ENCODE assay signal across 12 mouse cellular contexts in the genomic region with DNA sequence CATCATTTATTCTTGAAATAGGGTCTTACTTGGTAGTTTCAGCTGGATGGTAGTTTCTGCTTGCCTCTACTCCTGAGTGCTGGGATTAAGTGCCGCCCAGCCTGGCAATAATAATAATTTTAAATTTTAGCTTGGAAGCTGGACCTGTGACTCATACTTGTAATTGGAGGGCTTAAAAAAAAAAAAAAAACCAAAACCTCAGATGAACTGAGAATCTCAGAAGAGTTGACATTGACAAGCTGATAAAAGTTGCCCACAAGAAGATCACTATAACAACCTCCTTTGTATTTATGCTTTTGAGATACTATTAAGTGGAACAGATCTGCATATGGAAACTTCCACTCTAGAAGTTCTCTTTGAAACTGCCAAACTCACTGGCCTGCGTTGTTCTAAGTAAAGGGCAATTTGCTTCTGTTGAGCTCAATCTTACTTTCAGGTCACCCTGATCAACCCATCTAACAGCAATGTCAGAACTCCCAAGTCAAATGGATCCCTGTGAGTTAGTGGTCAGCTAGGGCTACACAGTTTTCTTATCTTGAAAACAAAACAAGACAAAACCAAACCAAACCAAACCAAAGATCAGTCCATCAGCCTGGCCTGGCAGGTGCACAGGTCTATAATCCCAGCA. TPM values are rescaled to one million over a fixed set of nuclear protein-coding genes. Genes with fewer than 3 reads are reported as not detected.
DNase-seq lines count a peak whose midpoint lies in the region; ATAC-seq and TF ChIP-seq lines count a peak whose summit lies in the region.
"Had no signal": no experiment of that assay in that cellular context is flagged by ENCODE, and none has a peak within 500 bp of the region (broad histone marks: within the 10 kb centered on the region; RNA-seq: fewer than 3 reads in every experiment).

No protein-coding gene starts in this region.

- no peak for ATAC-seq in forebrain, embryonic 12.5 days (ENCODE audit: low FRiP score)
- no peak for ATAC-seq in lung, embryonic 14.5 days (ENCODE audit: insufficient read depth)
- ATAC-seq in heart, embryonic 16.5 days (replicated peaks; ENCODE audit: extremely low read depth, insufficient read depth, low FRiP score) = no peak
- ATAC-seq: forebrain, embryonic 16.5 days had no signal

- H3K4me3 ChIP-seq in forebrain, embryonic 10.5 days = peak overlapping the region; percentile 98
- no peak overlapping the region for H3K4me3 ChIP-seq in forebrain, embryonic 12.5 days (replicated peaks)
- no peak overlapping the region for H3K4me3 ChIP-seq in lung, embryonic 14.5 days (ENCODE audit: low read depth, low read length)
- peak overlapping the region; percentile 11; the same call in 1 of the 2 replicates for H3K4me3 ChIP-seq in heart, embryonic 16.5 days (ENCODE audit: low read length)
- no peak overlapping the region for H3K4me3 ChIP-seq in thymus, adult 2 months (ENCODE audit: control insufficient read depth, insufficient read depth, low read length)

- H3K36me3 ChIP-seq in forebrain, embryonic 10.5 days (replicated peaks) = peaks cover 12% of the 10 kb centered on the region
- no peaks in the 10 kb centered on the region; the same call in 1 of the 2 replicates for H3K36me3 ChIP-seq in forebrain, embryonic 12.5 days (replicated peaks)
- H3K36me3 ChIP-seq in lung, embryonic 14.5 days (ENCODE audit: insufficient read depth) = peaks cover 3% of the 10 kb centered on the region; the same call in 1 of the 2 replicates
- H3K36me3 ChIP-seq in heart, embryonic 16.5 days (ENCODE audit: control insufficient read depth, insufficient read depth) = no peaks in the 10 kb centered on the region
- H3K36me3 ChIP-seq in thymus, adult 2 months (ENCODE audit: control insufficient read depth, insufficient read depth, low read length) = no peaks in the 10 kb centered on the region
- H3K36me3 ChIP-seq: limb, embryonic 12.5 days had no signal

- TF ChIP-seq CTCF in lung, embryonic 14.5 days (IDR thresholded peaks at IDR 0.05; ENCODE audit: low read depth) = no peak
- TF ChIP-seq CTCF in thymus, adult 2 months (IDR thresholded peaks at IDR 0.05; ENCODE audit: borderline replicate concordance, control insufficient read depth, extremely low read depth, insufficient read depth, low read length, poor library complexity) = no peak

- no peak for DNase-seq in forebrain, embryonic 10.5 days (ENCODE audit: extremely low spot score, low spot score)
- DNase-seq in lung, embryonic 14.5 days = no peak
- DNase-seq in lung, postnatal 14 days = no peak
- peak; percentile 12 for DNase-seq in naive thymus-derived CD4-positive, alpha-beta T cell, adult 2 months (ENCODE audit: low read depth)
- DNase-seq in thymus, adult 2 months = no peak
- DNase-seq in kidney, postnatal 14 days = no peak
- DNase-seq: kidney, postnatal 4 days; retina, postnatal 1 day had no signal

- no peaks in the 10 kb centered on the region for H3K27me3 ChIP-seq in forebrain, embryonic 10.5 days (ENCODE audit: poor library complexity, severe bottlenecking)
- no peaks in the 10 kb centered on the region for H3K27me3 ChIP-seq in forebrain, embryonic 12.5 days
- H3K27me3 ChIP-seq in lung, embryonic 14.5 days (ENCODE audit: insufficient read depth, low read length) = no peaks in the 10 kb centered on the region
- no peaks in the 10 kb centered on the region for H3K27me3 ChIP-seq in heart, embryonic 16.5 days (ENCODE audit: control insufficient read depth, insufficient read depth, low read length)
- H3K27me3 ChIP-seq in thymus, adult 2 months (ENCODE audit: control insufficient read depth, insufficient read depth, low read length) = no peaks in the 10 kb centered on the region
- H3K27me3 ChIP-seq: limb, embryonic 12.5 days had no signal

- no peak overlapping the region for H3K4me2 ChIP-seq in forebrain, embryonic 12.5 days
- H3K4me2 ChIP-seq in lung, embryonic 14.5 days = peak overlapping the region; percentile 77
- peak overlapping the region; percentile 74 for H3K4me2 ChIP-seq in heart, embryonic 16.5 days (ENCODE audit: low read depth, low read length)

- H3K27ac ChIP-seq in forebrain, embryonic 10.5 days = no peak overlapping the region
- H3K27ac ChIP-seq in forebrain, embryonic 12.5 days = no peak overlapping the region
- no peak overlapping the region for H3K27ac ChIP-seq in lung, embryonic 14.5 days (ENCODE audit: low read depth)
- peak overlapping the region; percentile 95 for H3K27ac ChIP-seq in heart, embryonic 16.5 days (ENCODE audit: low read length)
- no peak overlapping the region for H3K27ac ChIP-seq in thymus, adult 2 months (ENCODE audit: control insufficient read depth, insufficient read depth, low read length)

- no peak overlapping the region for H3K9ac ChIP-seq in forebrain, embryonic 12.5 days
- no peak overlapping the region for H3K9ac ChIP-seq in lung, embryonic 14.5 days
- peak overlapping the region; percentile 79; the same call in 1 of the 2 replicates for H3K9ac ChIP-seq in heart, embryonic 16.5 days (ENCODE audit: low read length)

- WGBS in forebrain, embryonic 10.5 days = 91% methylated on average over 2 of the region's 2 CpGs
- 80% methylated on average over 2 of the region's 2 CpGs for WGBS in forebrain, embryonic 12.5 days
- 79% methylated on average over 2 of the region's 2 CpGs for WGBS in lung, embryonic 14.5 days
- WGBS in heart, embryonic 16.5 days = 69% methylated on average over 2 of the region's 2 CpGs
- WGBS in thymus, adult 2 months = 86% methylated on average over 2 of the region's 2 CpGs

- H3K9me3 ChIP-seq in forebrain, embryonic 10.5 days = no peaks in the 10 kb centered on the region
- no peaks in the 10 kb centered on the region for H3K9me3 ChIP-seq in forebrain, embryonic 12.5 days
- no peaks in the 10 kb centered on the region for H3K9me3 ChIP-seq in lung, embryonic 14.5 days (ENCODE audit: low read depth, low read length)
- H3K9me3 ChIP-seq in heart, embryonic 16.5 days (replicated peaks; ENCODE audit: control insufficient read depth, low read length) = no peaks in the 10 kb centered on the region
- H3K9me3 ChIP-seq: limb, embryonic 12.5 days had no signal

- H3K4me1 ChIP-seq in forebrain, embryonic 10.5 days = peaks cover 32% of the 10 kb centered on the region
- peaks cover 26% of the 10 kb centered on the region for H3K4me1 ChIP-seq in forebrain, embryonic 12.5 days
- peaks cover 5% of the 10 kb centered on the region; the same call in 1 of the 2 replicates for H3K4me1 ChIP-seq in lung, embryonic 14.5 days (ENCODE audit: insufficient read depth)
- peaks cover 25% of the 10 kb centered on the region for H3K4me1 ChIP-seq in heart, embryonic 16.5 days (ENCODE audit: control insufficient read depth, insufficient read depth, low read length)
- peaks cover 8% of the 10 kb centered on the region for H3K4me1 ChIP-seq in thymus, adult 2 months (replicated peaks; ENCODE audit: control insufficient read depth, insufficient read depth, low read length)

- TF ChIP-seq POLR2A in thymus, adult 2 months (IDR thresholded peaks at IDR 0.05; ENCODE audit: control insufficient read depth, extremely low read depth, insufficient read depth, low read length, poor library complexity) = no peak

RNA-seq across cellular contexts. Expression of a gene that starts 1.6 kb away (rescaled TPM):
- 28.9 and 29.0 TPM in 2 replicates for polyA plus RNA-seq in forebrain, embryonic 10.5 days (2016; fragmentation: Nextera tagmentation; extraction: Ambion mirVana)
- polyA plus RNA-seq in forebrain, embryonic 12.5 days (2016; fragmentation: Nextera tagmentation; extraction: Ambion mirVana) = 36.9 and 39.3 TPM in 2 replicates
- polyA plus RNA-seq in lung, embryonic 14.5 days (2014; fragmentation: Nextera tagmentation; extraction: Ambion mirVana) = 44.0 and 47.1 TPM in 2 replicates
- polyA plus RNA-seq in heart, embryonic 16.5 days (2015; fragmentation: Nextera tagmentation; extraction: Ambion mirVana) = 20.8 and 20.9 TPM in 2 replicates
- polyA plus RNA-seq in thymus, adult 2 months (2012; rRNA removed) = 13.0 and 32.6 TPM in 2 replicates

RNA-seq across cellular contexts. Expression of a gene that starts 59.3 kb away (rescaled TPM):
- polyA plus RNA-seq in forebrain, embryonic 10.5 days (2016; fragmentation: Nextera tagmentation; extraction: Ambion mirVana) = 28.1 and 30.0 TPM in 2 replicates
- polyA plus RNA-seq in forebrain, embryonic 12.5 days (2016; fragmentation: Nextera tagmentation; extraction: Ambion mirVana) = 27.8 and 31.3 TPM in 2 replicates
- polyA plus RNA-seq in lung, embryonic 14.5 days (2014; fragmentation: Nextera tagmentation; extraction: Ambion mirVana) = 21.9 and 23.9 TPM in 2 replicates
- 14.1 and 15.8 TPM in 2 replicates for polyA plus RNA-seq in heart, embryonic 16.5 days (2015; fragmentation: Nextera tagmentation; extraction: Ambion mirVana)
- polyA plus RNA-seq in thymus, adult 2 months (2012; rRNA removed) = 31.5 and 35.0 TPM in 2 replicates

Comparison
In these comparisons a context has a peak if more than half of its experiments do, and no peak if none do; other contexts are left out.
1. H3K4me3 ChIP-seq: peak in forebrain, embryonic 10.5 days (single experiment) and heart, embryonic 16.5 days (single experiment); none in forebrain, embryonic 12.5 days (single experiment), lung, embryonic 14.5 days (single experiment) and thymus, adult 2 months (single experiment).